Mouse (Mus musculus): Measurements from ENCODE around the gene Tmem184a. TPM values are rescaled to one million over a fixed set of nuclear protein-coding genes. Genes with fewer than 3 reads are reported as not detected.

Tmem184a gene
- total and polyA plus RNA-seq, 2 experiments from 2014 or later, result 0.16 TPM; not detected in 1

GRCm38 (mm10) chr5:139818056-139818455 is 1.7 kb downstream of the Tmem184a start:
- 81% methylated on average over 3 of the region's 3 CpGs for WGBS
- ATAC-seq (ENCODE audit: low FRiP score), result no peak
- Histone ChIP-seq H3K27ac (ENCODE audit: low read depth, low read length) (no peak overlapping the region), H3K36me3 (ENCODE audit: insufficient read depth, low read length) (peaks cover 19% of the 10 kb centered on the region), H3K27me3 (ENCODE audit: insufficient read depth, low read length) (peaks cover 6% of the 10 kb centered on the region; the same call in 1 of the 2 replicates), H3K4me1 (ENCODE audit: insufficient read depth, low read length) (no peaks in the 10 kb centered on the region), H3K4me3 (ENCODE audit: low read depth, low read length) (no peak overlapping the region), H3K4me2 (ENCODE audit: low read depth, low read length, poor library complexity, severe bottlenecking) (no peak overlapping the region), H3K9ac (replicated peaks; ENCODE audit: low read length, poor library complexity, severe bottlenecking) (no peak overlapping the region), H3K9me3 (ENCODE audit: low read length) (no peaks in the 10 kb centered on the region)
- no peak for DNase-seq (ENCODE audit: low spot score)
- TF ChIP-seq CTCF (IDR thresholded peaks at IDR 0.05), result no peak

- Histone ChIP-seq H3K4me3 (ENCODE audit: low read depth, low read length) (no peak overlapping the region), H3K4me2 (ENCODE audit: low read depth, low read length, poor library complexity, severe bottlenecking) (no peak overlapping the region), H3K27me3 (ENCODE audit: insufficient read depth, low read length) (peaks cover 6% of the 10 kb centered on the region; the same call in 1 of the 2 replicates), H3K27ac (ENCODE audit: low read depth, low read length) (no peak overlapping the region), H3K9ac (replicated peaks; ENCODE audit: low read length, poor library complexity, severe bottlenecking) (no peak overlapping the region), H3K9me3 (ENCODE audit: low read length) (no peaks in the 10 kb centered on the region), H3K36me3 (ENCODE audit: insufficient read depth, low read length) (peaks cover 11% of the 10 kb centered on the region), H3K4me1 (ENCODE audit: insufficient read depth, low read length) (no peaks in the 10 kb centered on the region)
- TF ChIP-seq CTCF (IDR thresholded peaks at IDR 0.05), result peak; percentile 72
- ATAC-seq (ENCODE audit: low FRiP score), result no peak
- WGBS, result 11% methylated on average over 1 of the region's 1 CpGs
- no peak for DNase-seq (ENCODE audit: low spot score)
These were observed 2.4 kb downstream of the Tmem184a start for GRCm38 (mm10) chr5:139817292-139817691.

- peaks cover 3% of the 10 kb centered on the region; the same call in 1 of the 2 replicates for H3K36me3 ChIP-seq (ENCODE audit: insufficient read depth, low read length)
- H3K27me3 ChIP-seq (ENCODE audit: insufficient read depth, low read length), result peaks cover 6% of the 10 kb centered on the region; the same call in 1 of the 2 replicates
- no peak for TF ChIP-seq CTCF (IDR thresholded peaks at IDR 0.05)
- no peak overlapping the region for H3K27ac ChIP-seq (ENCODE audit: low read depth, low read length)
- H3K9ac ChIP-seq (replicated peaks; ENCODE audit: low read length, poor library complexity, severe bottlenecking), result no peak overlapping the region
- DNase-seq (ENCODE audit: low spot score) (no peak), ATAC-seq (ENCODE audit: low FRiP score) (no peak)
- H3K4me1 ChIP-seq (ENCODE audit: insufficient read depth, low read length), result no peaks in the 10 kb centered on the region
- H3K4me3 ChIP-seq (ENCODE audit: low read depth, low read length), result no peak overlapping the region
- H3K9me3 ChIP-seq (ENCODE audit: low read length), result no peaks in the 10 kb centered on the region
- no peak overlapping the region for H3K4me2 ChIP-seq (ENCODE audit: low read depth, low read length, poor library complexity, severe bottlenecking)
These were observed 3.3 kb downstream of the Tmem184a start for GRCm38 (mm10) chr5:139816445-139816844.

GRCm38 (mm10) chr5:139815964-139816363 is 3.8 kb downstream of the Tmem184a start:
- 67% methylated on average over 6 of the region's 6 CpGs for WGBS
- H3K27me3 ChIP-seq (ENCODE audit: insufficient read depth, low read length), result peaks cover 6% of the 10 kb centered on the region; the same call in 1 of the 2 replicates
- no peak for TF ChIP-seq CTCF (IDR thresholded peaks at IDR 0.05)
- no peaks in the 10 kb centered on the region for H3K9me3 ChIP-seq (ENCODE audit: low read length)
- peak; percentile 15 for DNase-seq (ENCODE audit: low spot score)
- no peak overlapping the region for H3K9ac ChIP-seq (replicated peaks; ENCODE audit: low read length, poor library complexity, severe bottlenecking)
- no peak for ATAC-seq (ENCODE audit: low FRiP score)
- no peak overlapping the region for H3K27ac ChIP-seq (ENCODE audit: low read depth, low read length)
- H3K4me1 ChIP-seq (ENCODE audit: insufficient read depth, low read length), result no peaks in the 10 kb centered on the region
- H3K4me3 ChIP-seq (ENCODE audit: low read depth, low read length), result no peak overlapping the region
- no peak overlapping the region for H3K4me2 ChIP-seq (ENCODE audit: low read depth, low read length, poor library complexity, severe bottlenecking)
- H3K36me3 ChIP-seq (ENCODE audit: insufficient read depth, low read length), result no peaks in the 10 kb centered on the region; the same call in 1 of the 2 replicates

- DNase-seq (ENCODE audit: low spot score) (no peak), ATAC-seq (ENCODE audit: low FRiP score) (no peak)
- H3K4me1 ChIP-seq (ENCODE audit: insufficient read depth, low read length), result no peaks in the 10 kb centered on the region
- no peaks in the 10 kb centered on the region for H3K9me3 ChIP-seq (ENCODE audit: low read length)
- no peaks in the 10 kb centered on the region for H3K36me3 ChIP-seq (ENCODE audit: insufficient read depth, low read length)
- no peak overlapping the region for H3K4me3 ChIP-seq (ENCODE audit: low read depth, low read length)
- 7% methylated on average over 13 of the region's 13 CpGs for WGBS
- no peak overlapping the region for H3K27ac ChIP-seq (ENCODE audit: low read depth, low read length)
- H3K9ac ChIP-seq (replicated peaks; ENCODE audit: low read length, poor library complexity, severe bottlenecking), result no peak overlapping the region
- no peak overlapping the region for H3K4me2 ChIP-seq (ENCODE audit: low read depth, low read length, poor library complexity, severe bottlenecking)
- no peak for TF ChIP-seq CTCF (IDR thresholded peaks at IDR 0.05)
- peaks cover 6% of the 10 kb centered on the region; the same call in 1 of the 2 replicates for H3K27me3 ChIP-seq (ENCODE audit: insufficient read depth, low read length)
These were observed 5.7 kb downstream of the Tmem184a start for GRCm38 (mm10) chr5:139813963-139814381.

- DNase-seq (ENCODE audit: low spot score), result no peak
- Histone ChIP-seq H3K4me3 (ENCODE audit: low read depth, low read length) (no peak overlapping the region), H3K36me3 (ENCODE audit: insufficient read depth, low read length) (no peaks in the 10 kb centered on the region), H3K4me2 (ENCODE audit: low read depth, low read length, poor library complexity, severe bottlenecking) (no peak overlapping the region), H3K9ac (replicated peaks; ENCODE audit: low read length, poor library complexity, severe bottlenecking) (no peak overlapping the region), H3K9me3 (ENCODE audit: low read length) (no peaks in the 10 kb centered on the region), H3K27ac (ENCODE audit: low read depth, low read length) (no peak overlapping the region), H3K27me3 (ENCODE audit: insufficient read depth, low read length) (peaks cover 6% of the 10 kb centered on the region; the same call in 1 of the 2 replicates), H3K4me1 (ENCODE audit: insufficient read depth, low read length) (no peaks in the 10 kb centered on the region)
- no peak for ATAC-seq (ENCODE audit: low FRiP score)
- TF ChIP-seq CTCF (IDR thresholded peaks at IDR 0.05), result no peak
- WGBS, result 58% methylated on average over 7 of the region's 10 CpGs
These were observed 6.6 kb downstream of the Tmem184a start for GRCm38 (mm10) chr5:139813126-139813490.
